Mouse (Mus musculus) ES-Bruce4 (cell line): ENCODE data around the gene Eif4e2.

ENCODE experiments used
- CTCF ChIP-seq: IDR thresholded peaks from one replicate; pipeline ENCODE4 v1.8.1; 2011; ENCODE audit warnings: low read depth, low read length
- EP300 ChIP-seq: IDR thresholded peaks from 2 replicates; pipeline ENCODE4 v1.6.1; 2011; ENCODE audit warnings: low read depth, low read length; ENCODE audit not compliant: insufficient read depth
- POLR2A ChIP-seq: IDR thresholded peaks from one replicate; pipeline ENCODE4 v1.8.1; 2011; ENCODE audit warnings: low read length; ENCODE audit not compliant: insufficient read depth

DNA sequence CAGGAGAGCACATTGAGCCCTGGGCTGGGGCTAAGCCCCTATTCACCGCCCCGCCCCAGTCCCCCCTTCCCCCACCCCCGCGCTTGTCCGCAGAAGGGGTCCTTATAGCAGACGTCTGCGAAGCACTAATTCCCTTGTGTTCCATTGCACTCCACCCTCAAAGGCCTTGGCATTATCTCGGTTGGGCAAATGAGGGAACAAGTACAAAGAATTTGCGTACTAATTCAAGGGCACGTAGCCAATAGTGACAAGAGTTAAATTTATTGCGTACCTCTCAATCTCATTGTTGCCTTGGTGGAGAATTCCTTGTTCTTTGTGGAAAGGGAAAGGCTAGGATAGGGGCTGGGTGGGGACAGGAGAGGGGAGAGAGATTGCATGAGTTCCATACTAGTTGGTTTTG, 44.0 kb downstream of the Eif4e2 start:
- TF ChIP-seq CTCF (no peak), POLR2A (no peak), EP300 (no peak)
